Mouse (Mus musculus) v-Abl transformed pro-B cells (cell line): ENCODE data around the gene Zfp280c.

Source experiments
- in situ Hi-C, 2 experiments: fragments of 400-800 bp; cut with MboI; formaldehyde crosslinking; loops; one replicate each; pipeline ENCODE4 v1.15.1; 2025; ENCODE audit not compliant: unreplicated experiment in 2 of 2

Zfp280c gene

GRCm38 (mm10) chrX:48594099-48594760 is at the start of gene Zfp280c:
Gene Zfp280c (minus strand): TSS chrX:48594504.
- in situ Hi-C loops: no loop called here

GRCm38 (mm10) chrX:48637032-48637431 is 42.7 kb upstream of the Zfp280c start:
- in situ Hi-C loops: no loop called here

- in situ Hi-C loops: no loop called here
Observed at GRCm38 (mm10) chrX:48624054-48624420, 29.7 kb upstream of the Zfp280c start.

GRCm38 (mm10) chrX:48623379-48624053 is 29.2 kb upstream of the Zfp280c start, which contains the start of gene Slc25a14:
Gene Slc25a14 (plus strand): TSS chrX:48623413.
- in situ Hi-C loops: no loop called here

GRCm38 (mm10) chrX:48623049-48623378 is 28.7 kb upstream of the Zfp280c start:
- in situ Hi-C loops: no loop called here

- in situ Hi-C loops: no loop called here
Observed at GRCm38 (mm10) chrX:48604872-48605271, 10.6 kb upstream of the Zfp280c start.

- in situ Hi-C loops: no loop called here
Observed at GRCm38 (mm10) chrX:48596906-48597305, 2.6 kb upstream of the Zfp280c start.

GRCm38 (mm10) chrX:48596053-48596452 is 1.7 kb upstream of the Zfp280c start:
- in situ Hi-C loops: no loop called here

GRCm38 (mm10) chrX:48593721-48594098 is 594 bp downstream of the Zfp280c start:
- in situ Hi-C loops: no loop called here

GRCm38 (mm10) chrX:48583332-48583731 is 11.0 kb downstream of the Zfp280c start:
- in situ Hi-C loops: no loop called here

- in situ Hi-C loops: loop anchor here (5.0 to 25.0 kb wide), 8 partner anchors 67 to 537 kb away; partner anchors contain the start of gene Elf4 (in 2 of the 2)
Observed at GRCm38 (mm10) chrX:48532175-48532574, 62.1 kb downstream of the Zfp280c start.

- in situ Hi-C loops: loop anchor here in 1 of 2 experiments (25.0 kb wide), 1 partner anchor 239 kb away; no protein-coding TSS in a partner anchor
Observed at GRCm38 (mm10) chrX:48526435-48526834, 67.9 kb downstream of the Zfp280c start.

- in situ Hi-C loops: loop anchor here in 1 of 2 experiments (25.0 kb wide), 1 partner anchor 239 kb away; no protein-coding TSS in a partner anchor
Observed at GRCm38 (mm10) chrX:48525866-48526265, 68.4 kb downstream of the Zfp280c start.

GRCm38 (mm10) chrX:48525332-48525731 is 69.0 kb downstream of the Zfp280c start:
- in situ Hi-C loops: loop anchor here in 1 of 2 experiments (25.0 kb wide), 1 partner anchor 238 kb away; no protein-coding TSS in a partner anchor

- in situ Hi-C loops: no loop called here
Observed at GRCm38 (mm10) chrX:48523512-48523911, 70.8 kb downstream of the Zfp280c start.

GRCm38 (mm10) chrX:48521651-48522050 is 72.7 kb downstream of the Zfp280c start:
- in situ Hi-C loops: no loop called here

- in situ Hi-C loops: no loop called here
Observed at GRCm38 (mm10) chrX:48519549-48520085, 74.7 kb downstream of the Zfp280c start.

- in situ Hi-C loops: no loop called here
Observed at GRCm38 (mm10) chrX:48518808-48519548, 75.3 kb downstream of the Zfp280c start, which contains the start of gene Rab33a. Gene Rab33a (plus strand): TSS chrX:48519285.

- in situ Hi-C loops: no loop called here
Observed at GRCm38 (mm10) chrX:48518211-48518807, 76.0 kb downstream of the Zfp280c start.

- in situ Hi-C loops: no loop called here
Observed at GRCm38 (mm10) chrX:48513824-48514223, 80.5 kb downstream of the Zfp280c start.
